Mouse (Mus musculus) cerebellum, postnatal 25 days (tissue): ENCODE measurements around the gene Atp2a1.

Source experiments
- DNase-seq, 2 experiments: peaks; one replicate each; pipeline ENCODE4 v3.0.0; 2021; ENCODE audit warnings: mixed read lengths in 2 of 2

Atp2a1 gene

DNA sequence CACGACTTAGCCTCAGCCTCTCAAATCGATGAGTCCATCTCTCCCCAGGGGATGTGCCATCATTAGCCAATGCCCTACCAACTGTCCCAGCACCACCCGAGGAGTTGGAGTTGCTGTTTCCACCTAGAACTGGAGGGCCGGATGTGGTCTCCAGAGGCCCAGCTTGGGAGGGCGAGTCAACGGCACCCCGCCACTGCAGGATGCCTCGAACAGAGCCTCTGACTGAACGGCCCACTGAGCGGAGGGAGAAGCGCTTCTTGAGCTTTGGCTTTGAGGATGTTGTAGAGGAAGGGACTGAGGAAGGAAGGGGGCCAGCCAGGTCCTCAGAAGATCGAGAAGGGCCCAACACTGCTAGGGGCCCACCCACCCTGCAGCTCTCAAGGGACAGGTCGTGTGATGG, 9.4 kb upstream of the Atp2a1 start:
- no peak for DNase-seq

DNA sequence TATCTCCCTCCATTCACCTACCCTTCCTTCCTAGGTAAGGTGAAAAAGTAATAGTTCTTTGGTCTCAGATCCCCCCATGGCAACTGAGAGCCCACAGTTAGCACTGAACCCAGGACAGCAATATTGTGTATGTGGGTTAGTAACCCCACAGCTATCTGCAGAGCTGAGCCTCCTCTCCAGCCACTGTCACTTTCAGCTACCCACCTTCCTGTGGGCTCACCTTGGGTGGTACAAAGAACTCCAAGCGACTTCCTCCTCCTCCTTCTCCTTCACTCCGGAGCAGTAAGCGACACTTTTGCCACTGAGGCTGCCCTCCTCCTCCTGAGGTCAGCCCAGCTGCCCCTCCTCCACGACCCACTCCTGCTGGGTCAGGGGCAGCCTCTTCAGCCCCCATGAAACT, 8.9 kb upstream of the Atp2a1 start:
- DNase-seq = no peak

DNA sequence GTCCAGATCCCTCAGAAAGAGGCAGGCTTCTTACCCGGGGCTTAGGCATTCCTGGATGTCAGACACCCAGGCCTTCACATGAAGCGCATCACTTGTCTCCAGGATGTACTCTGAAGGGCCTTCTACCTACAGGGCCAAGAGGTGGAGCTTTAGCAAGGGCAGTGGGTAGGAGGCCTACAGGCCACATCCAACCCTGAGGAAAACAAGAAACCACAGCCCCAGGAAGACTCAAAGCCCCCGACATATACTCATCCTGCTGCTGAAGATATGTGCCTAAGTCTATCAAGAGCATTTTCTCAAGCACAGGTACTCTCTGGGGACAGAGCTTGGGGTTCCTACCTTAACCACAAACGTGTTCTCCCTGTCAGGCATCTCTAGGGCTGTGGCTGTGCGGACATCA, 8.5 kb upstream of the Atp2a1 start:
- DNase-seq = no peak

DNA sequence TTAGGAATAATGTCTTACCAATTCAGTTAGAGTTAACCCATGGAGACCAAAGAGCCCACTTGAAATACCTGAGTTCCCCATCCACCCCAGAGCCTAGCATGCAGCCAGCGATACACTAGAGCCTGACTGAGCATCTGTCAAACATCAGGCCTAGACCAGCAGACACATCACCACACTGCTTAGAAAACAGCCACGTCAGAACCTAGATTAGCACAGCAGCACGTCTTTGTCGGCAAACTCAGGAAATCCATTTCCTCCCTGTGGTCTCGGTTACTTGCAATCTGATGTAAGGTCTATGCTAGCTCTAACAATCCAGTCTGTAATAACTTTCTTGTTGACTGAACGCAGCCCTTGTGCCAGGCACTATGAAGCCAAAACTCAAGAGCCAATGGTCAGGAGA, 7.2 kb upstream of the Atp2a1 start:
- no peak for DNase-seq

DNA sequence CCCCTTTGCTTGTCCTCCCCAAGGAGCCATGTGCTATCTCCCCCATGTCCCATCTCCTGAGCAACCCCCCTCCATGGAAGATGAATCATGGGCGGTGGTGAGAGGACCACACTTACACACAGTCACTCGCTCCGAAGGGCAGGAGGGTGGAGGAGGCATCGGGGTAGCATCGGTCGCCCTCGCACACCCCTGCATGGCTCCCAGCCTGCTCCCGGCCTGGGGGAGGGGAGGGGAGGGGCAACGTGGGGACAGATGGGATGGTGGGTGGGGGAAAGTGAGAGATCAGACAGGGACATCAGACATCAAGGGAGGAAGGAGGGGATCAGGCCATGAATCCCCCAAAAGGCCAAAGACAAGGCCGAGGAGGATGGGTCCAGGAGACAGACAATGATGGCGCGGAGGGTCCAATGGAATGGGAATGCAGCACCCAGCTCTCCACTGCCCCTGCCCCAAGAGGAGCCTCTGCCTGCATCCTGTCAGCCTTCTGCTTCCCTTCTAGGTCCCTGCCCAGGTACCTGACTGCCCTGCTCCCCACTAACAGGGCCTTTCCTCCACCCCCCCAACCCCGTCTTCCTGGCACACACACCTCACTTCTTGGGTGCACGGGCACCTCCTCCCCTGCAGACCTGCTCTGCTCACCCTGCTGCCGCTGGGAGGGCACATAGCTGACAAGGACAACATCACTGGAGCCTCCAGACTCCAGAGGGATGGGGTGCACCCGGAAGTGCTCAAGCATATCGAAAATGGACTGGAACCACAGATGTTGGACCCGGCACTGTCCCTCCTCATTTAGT, 5.1 kb upstream of the Atp2a1 start:
- DNase-seq = no peak

DNA sequence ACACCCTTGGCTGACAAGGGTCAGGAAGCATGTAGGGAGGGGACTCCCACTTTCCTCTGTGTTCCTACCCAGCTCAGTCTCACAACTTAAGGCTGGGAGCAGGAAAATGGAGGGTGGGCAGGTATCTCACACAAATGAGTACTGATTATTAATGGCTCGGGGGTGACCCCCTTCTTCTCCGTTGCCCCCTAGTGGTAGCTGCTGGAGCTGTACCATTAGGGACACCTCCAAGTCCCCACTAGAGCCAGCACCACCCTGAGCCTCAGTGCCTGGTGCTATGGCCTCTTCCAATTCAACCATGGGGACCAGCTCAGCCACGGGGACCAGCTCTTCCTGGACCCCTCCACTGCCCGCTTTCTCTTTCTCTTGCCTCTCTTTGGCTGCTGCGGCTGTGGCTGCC, 4.4 kb upstream of the Atp2a1 start:
- peak in 1 of 2 experiments; percentile 58 for DNase-seq

DNA sequence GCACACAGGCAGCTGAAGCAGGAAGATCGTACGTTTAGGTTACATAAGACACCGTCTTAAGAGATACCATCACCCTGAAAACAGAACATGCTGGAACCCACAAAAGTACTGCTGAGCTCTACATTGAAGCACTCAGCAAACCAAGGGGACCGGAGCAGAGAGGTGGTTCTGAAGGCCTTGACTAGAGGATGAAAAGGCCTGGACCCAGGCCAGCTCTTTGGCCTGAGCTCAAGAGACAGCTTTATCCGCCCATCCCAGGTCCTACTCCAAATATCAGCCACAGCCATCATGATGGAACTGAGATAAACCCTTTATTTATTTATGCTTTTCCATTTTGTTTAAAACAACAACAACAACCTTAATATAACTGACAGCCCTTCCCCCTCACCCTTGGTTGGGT, 3.8 kb upstream of the Atp2a1 start:
- DNase-seq = no peak

DNA sequence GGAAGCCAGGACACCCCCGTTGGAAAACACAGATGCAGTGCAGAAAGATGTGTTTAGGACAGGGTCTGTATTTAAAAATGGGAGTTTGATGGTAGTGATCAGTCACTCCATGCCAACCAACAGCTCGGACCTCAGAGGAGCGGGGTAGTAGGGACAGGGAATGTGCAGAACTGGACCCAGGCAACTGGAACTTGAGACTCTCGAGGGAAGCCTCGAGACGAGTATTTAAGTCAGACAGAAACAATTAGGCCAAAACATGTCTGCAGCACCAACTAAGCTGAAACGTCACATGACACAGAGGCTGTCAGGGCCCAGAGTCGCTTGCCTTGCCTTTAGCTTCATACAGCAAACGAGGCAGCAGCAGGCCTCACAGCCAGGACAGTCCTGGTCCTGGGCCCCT, 3.2 kb upstream of the Atp2a1 start:
- DNase-seq = no peak

DNA sequence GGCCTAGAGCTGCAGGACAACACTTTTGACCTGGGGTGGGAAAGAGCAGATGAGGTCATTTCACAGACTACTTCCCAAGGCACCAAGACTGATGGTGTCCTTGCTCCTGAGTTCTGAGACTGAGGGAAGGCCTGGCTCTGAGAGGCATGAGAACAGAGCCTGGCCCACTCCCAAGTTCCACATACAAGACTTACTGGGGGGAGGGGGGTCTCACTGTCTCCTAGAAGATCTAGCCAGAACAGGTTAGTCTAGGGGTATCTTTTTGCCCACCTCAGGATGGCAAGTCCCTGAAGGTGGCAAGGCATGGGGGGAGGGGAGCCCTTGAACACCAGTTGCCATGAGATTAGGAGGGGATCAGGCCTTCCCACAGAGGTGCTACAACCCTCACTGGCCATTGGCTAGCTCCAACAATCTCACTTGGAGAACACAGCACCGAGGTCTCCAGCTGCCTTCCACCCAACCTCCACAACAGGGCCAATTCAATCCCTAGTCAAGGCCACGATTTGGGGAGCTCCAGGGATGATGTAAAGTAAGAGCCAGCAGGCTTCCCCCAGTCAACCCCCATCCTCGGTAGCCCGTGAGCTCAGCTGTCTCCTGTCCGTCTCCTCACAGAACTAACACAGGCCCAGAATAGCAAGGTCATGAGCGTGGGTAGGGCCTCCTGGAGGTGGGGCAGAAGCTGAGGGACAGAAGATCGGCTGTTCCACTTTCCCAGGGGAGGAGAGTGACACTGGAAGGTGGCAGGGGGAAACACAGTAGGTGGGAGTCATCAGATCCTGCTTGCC, 2.5 kb upstream of the Atp2a1 start:
- no peak for DNase-seq

DNA sequence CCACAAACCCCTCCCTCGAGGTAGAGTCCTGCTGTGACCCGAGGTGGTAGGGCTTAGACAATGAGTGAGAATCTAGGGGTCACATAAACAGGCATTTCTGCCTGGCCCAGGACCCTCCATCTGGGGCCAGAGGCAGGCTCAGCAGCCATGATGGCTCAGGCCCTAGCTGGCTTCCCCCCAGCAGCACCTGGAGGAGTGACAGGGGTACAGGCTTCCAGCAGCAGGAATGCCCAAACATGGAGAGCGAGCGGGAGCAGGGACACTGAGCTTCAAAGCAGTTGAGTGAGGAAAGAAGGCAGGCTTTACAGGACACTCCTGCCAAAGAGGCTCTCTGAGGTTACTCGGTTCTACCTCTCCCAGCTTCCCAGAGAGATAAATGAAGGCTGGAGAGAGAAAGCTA, 1.9 kb upstream of the Atp2a1 start:
- DNase-seq = no peak

DNA sequence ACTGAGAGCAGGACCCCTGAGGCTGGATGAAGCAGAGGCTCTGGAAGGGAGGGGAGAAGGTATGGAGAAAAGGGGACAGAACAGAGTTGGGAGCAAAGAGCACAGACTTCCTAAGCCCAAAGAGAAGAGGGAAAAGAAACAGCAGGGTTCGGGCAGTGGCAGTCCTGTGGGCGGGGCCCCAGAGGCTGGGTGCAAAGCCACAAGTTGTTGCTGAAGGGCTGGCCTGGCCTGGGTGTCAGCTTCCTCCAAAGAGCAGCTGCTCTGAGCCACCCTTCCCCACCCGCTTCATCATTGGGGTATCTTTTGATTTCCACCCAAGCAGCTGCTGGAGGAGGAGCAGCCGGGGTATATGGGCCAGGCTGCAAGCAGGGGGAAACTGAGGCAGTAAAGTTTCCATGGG, 1.2 kb upstream of the Atp2a1 start:
- no peak for DNase-seq

DNA sequence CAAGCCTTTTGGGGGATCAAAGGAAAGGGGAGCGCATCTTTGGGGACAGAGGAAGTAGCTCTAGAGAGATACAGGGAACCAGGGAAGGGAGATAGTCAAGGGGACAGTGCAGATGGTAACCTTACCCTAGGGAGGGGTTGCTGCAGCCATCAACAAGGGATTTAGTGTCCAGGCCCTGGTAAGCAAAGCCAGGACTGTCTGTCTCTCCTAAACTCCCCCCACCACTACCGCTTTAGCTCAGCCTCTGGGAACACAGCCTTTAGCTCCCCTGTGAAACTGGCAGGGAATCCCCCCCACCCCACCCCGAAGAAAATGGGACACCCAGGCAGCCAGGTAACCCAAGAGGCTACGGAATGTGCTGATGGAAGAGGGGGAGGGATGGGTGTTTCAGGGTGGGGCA, 639 bp upstream of the Atp2a1 start:
- DNase-seq = no peak

DNA sequence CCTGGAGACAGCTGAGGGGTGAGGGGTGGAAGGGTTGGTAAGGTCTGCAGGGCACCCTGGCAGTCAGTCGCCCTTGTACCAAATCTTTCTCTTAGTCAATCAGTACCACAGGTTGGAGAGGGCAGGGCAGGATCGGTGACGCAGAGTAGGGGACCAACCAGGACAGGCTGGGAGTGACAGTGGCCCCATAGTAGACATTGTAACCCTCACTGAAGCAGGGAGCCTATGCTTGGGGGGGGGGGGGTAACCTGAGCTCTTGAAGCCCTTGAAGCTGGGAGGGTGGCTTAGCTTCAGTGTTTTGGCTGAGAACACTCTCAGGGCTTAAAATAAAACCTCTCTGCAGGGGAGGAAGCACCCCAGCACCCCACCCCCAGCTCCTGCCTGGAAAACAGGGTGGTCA, 1.3 kb downstream of the Atp2a1 start:
- DNase-seq = no peak

DNA sequence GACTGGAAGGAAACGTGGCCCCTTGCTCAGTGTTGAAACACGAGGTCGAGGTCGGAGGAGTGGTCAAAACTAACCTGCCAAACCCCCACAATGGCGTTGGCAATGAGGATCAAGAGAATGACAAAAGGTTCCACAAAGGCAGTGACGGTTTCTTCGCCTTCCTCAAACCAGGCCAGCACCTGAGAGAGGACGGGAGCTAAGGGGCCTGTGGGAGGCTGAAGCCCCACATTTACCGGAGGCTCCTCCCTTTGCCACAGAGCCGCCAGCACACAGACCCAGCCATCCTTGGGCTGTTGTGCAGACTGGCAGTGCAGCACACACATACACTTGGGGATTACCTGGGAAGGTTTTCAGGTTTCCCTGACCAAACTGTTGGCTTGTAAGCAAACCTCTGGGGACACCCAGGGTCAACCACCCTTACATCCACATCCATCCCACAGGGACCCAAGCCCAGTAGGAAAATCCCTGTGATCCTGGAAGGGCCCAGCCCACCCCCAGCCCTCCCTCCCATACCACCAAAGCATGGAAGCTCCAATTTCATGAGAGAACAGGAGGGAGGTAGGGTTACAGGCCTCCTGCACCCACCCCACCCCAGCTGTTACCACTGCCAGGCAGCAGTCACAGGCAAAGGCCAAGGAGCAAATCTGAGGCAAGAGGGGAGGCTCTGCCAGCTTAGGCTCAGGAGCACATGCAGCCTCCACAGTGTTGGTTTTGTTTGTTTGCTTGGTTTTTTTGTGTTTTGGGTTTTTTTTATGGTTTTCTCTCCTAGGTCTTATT, 2.1 kb downstream of the Atp2a1 start:
- no peak for DNase-seq

DNA sequence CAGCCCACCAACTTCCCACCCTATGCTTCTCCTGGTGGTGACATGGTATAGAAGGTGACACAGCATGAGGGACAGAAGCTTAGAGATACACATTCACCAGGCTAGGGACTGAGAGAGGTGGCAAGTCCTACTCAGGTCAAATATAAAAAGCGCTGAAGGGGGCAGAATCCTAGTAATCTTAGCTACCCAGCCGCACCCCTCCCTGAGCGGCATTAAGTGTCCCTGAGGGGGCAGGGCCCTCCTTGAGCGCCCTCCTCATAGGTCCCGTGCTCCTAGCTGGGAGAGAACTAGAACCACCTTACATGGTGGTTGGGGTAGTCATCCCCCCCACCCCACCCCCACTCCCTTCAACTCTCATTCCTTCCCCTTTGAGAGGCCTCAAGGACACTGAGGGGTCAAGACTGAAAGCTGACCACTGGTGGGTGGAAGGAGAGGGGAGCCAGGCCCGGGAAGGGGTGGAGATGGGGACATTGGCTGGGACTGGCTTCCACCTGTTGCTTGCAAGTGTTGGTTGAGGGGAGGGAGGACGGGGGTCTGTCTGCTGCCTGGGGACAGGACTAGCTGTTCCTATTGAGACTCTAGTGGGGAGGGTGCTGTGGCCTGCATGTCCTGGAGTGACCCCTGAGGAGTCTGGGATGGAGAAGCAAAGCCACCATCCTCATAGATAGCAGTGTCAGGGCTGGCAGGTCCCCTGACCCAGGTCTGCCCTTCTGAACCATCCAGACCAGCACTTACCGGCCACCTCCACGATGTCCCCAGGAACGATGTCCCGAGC, 3.9 kb downstream of the Atp2a1 start:
- DNase-seq = no peak

DNA sequence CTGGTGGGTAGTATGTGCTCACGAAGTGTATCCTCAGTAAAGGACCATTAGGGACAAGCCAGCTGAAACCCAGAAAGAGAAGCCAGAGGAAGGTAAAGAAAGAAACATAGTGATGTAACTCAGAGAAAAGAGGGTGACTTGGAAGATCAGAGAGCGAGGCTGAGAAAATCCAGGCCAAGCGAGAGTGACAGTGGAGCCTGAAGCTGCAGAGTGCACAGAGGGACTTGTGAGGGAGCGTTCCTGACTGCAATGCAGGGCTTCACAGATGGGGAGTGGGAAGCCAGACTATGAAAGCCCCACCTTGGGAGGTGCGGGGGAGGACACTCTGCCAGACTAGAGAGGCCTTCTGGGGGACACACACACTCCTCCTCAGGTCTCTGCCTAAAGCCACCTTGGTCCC, 4.7 kb downstream of the Atp2a1 start:
- DNase-seq = no peak

DNA sequence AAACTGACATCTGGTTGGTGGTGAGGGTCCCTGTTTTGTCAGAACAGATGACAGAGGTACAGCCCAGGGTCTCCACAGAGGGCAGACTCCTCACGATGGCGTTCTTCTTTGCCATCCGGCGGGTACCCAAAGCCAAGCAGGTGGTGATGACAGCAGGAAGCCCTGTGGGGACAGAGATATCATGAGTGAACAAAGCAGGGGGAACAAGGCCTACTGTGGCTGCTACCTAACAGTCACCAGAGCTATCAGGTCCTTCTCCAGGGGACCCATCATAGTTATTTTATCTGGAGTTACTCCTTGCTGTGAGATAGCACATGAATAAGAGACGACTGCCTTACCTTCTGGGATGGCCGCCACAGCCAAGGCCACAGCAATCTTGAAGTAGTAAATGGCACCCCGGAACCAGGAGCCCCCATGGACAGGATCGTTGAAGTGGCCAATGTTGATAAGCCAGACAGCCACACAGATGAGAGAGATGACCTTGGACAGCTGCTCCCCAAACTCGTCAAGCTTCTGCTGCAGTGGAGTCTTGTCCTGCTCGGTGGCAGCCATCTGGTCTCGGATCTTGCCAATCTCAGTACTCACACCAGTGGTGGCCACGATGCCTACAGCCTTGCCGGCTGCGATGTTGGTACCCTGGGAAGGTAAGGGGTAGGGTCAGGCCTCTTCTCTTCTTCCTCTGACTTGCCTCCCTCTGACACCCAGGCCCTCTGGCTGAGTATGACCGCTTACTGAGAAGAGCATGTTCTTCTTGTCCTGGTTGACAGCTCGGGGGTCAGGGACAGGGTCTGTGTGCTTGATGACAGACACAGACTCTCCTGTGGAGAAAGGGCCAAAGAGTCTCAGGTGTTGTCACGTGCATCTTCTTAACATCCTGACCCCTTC, 6.3 kb downstream of the Atp2a1 start:
- no peak for DNase-seq

DNA sequence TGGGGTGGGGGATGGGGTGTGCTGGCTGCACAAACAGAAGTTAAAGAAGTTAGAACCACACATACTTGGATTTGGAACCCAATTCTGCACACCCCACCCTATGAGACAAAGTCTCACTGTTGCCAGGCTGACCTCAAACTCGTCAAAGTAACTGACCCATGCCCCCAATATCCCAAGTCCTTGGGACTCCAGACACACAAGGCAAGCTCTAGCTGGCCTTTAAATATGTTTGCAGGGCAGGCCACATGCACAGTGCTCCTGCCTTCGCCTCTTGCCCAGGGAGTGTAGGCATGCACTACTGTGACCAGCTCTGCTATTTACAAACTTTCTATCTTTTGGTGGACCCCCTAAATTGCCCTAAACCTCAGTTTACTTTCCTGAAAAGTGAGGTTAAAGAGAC, 7.7 kb downstream of the Atp2a1 start:
- no peak for DNase-seq

DNA sequence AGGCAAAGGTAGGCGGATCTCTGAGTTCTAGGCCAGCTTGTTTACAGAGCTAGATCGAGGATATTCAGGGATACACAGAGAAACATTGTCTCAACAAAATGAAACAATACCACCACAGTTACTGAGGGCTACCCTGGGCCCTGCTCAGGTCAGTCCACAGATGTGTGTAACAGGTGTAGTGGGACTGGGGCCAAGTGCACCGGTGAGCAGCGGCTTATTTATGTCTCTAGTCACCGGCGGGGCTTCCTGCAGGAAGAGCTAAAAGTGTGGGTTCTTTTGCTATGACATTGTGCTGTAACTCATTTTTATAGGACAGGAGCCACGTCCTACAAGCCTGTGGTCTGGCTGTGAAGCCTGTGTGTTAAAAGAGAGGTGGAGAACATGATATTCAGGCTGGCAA, 9.0 kb downstream of the Atp2a1 start:
- DNase-seq = no peak

DNA sequence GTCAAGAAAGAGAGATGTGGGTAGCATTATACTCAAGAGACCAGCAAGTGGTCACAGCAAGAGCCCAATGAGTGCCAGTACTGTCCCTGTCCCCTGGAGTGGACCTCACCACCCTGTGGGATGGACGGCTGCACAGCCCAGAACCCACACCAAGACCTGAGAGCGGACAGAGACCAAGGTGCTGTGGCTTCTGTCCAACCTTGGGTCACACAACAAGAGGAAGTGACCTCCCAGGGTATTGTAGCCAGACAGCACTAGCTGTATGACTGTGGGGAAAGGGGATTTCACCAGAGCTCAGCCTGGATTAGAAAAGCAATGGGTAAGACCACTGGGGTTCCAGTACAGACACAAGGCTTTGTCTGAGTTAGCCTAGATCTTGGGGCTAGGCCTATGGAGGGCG, 10.7 kb downstream of the Atp2a1 start:
- DNase-seq = no peak

DNA sequence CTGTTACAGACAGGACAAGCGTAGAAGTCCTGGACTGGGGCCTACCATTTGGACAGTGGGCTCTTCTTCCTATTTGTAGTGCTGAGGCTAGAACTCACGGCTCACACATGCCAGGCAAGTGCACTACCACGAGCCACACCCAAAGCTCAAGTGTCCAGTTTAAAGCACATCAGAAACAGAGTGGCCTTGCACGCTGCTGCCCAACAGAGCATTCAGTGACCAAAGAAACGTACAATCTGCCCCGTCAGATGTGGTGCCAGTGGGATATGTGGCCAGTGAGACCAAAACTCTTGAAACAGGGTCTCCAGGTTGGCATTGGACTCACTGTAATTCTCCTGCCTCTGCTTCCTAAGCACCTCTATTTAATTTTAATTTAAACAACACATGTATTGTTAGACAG, 12.3 kb downstream of the Atp2a1 start:
- no peak for DNase-seq

DNA sequence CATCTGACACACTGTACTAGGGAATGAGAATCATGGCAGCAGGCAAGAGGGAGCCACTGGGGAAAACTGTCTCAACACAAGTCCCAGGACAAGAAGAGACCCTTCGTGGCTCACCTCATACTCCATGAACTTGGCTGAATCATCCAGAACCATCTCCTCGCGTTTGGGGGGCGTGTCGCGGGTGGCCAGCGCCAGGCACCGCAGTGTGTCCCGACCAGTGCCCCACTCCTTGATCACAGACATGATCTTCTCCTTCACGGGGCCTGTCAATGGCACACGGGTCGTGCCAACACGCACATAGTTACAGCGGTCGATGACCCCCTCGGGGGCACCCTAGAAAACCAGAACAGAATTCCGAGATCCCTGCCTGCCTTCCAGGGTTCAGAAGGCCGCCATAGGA, 12.9 kb downstream of the Atp2a1 start:
- DNase-seq = no peak
